Mouse (Mus musculus) neural tube, embryonic 12.5 days (tissue): ENCODE data around the gene Sept10. TPM values are rescaled to one million over a fixed set of nuclear protein-coding genes. Genes with fewer than 3 reads are reported as not detected.
A peak's percentile ranks its signal among the peaks of the same experiment; 100 is the strongest.

Experiments used
- ATAC-seq: fragments of 200-750 bp; cut with Nextera tagmentation; 2 replicates; pipeline ENCODE4 v1.8.0; 2017; ENCODE audit warnings: low read depth, mild to moderate bottlenecking, moderate TSS enrichment, moderate library complexity; ENCODE audit not compliant: low FRiP score
- H3K27ac ChIP-seq: fragments of 300-500 bp; sonication (generic); 2 replicates; pipeline ENCODE4 v1.5.1; 2016
- H3K27me3 ChIP-seq: fragments of 300-500 bp; sonication (generic); replicated peaks from 2 replicates; pipeline ENCODE4 v1.6.1; 2016; ENCODE audit warnings: mild to moderate bottlenecking
- H3K36me3 ChIP-seq: fragments of 300-500 bp; sonication (generic); 2 replicates; pipeline ENCODE4 v1.6.1; 2016; ENCODE audit warnings: mild to moderate bottlenecking
- H3K4me1 ChIP-seq: fragments of 300-500 bp; sonication (generic); 2 replicates; pipeline ENCODE4 v1.6.1; 2016
- H3K4me2 ChIP-seq: fragments of 300-500 bp; sonication (generic); replicated peaks from 2 replicates; pipeline ENCODE4 v1.6.1; 2016; ENCODE audit warnings: mild to moderate bottlenecking
- H3K4me3 ChIP-seq: fragments of 300-500 bp; sonication (generic); 2 replicates; pipeline ENCODE4 v1.5.1; 2016
- H3K9ac ChIP-seq: fragments of 300-500 bp; sonication (generic); 2 replicates; pipeline ENCODE4 v1.6.1; 2016; ENCODE audit warnings: mild to moderate bottlenecking
- H3K9me3 ChIP-seq: fragments of 300-500 bp; sonication (generic); 2 replicates; pipeline ENCODE4 v1.6.1; 2016; ENCODE audit warnings: mild to moderate bottlenecking
- WGBS: fragments of 180-500 bp; shearing (Covaris S2); methylation state at CpG from one replicate; pipeline ENCODE4 v1.1.7; 2016; 5-methylcytosine and 5-hydroxymethylcytosine counted together
- polyA plus RNA-seq: library from polyadenylated mRNA; unstranded; fragments of >200 nt; fragmentation: Nextera tagmentation; extraction: Ambion mirVana; gene quantifications from 2 replicates; pipeline ENCODE4 v1.2.1, GENCODE M21; 2016

Gene Sept10
- polyA plus RNA-seq, 1 experiment from 2014 or later = 26.3 TPM

GRCm38 (mm10) chr10:59252396-59252795 lies 30.7 kb upstream of the Sept10 start:
- Histone ChIP-seq H3K9ac (no peak overlapping the region), H3K4me3 (no peak overlapping the region), H3K4me1 (no peaks in the 10 kb centered on the region), H3K36me3 (no peaks in the 10 kb centered on the region), H3K27me3 (no peaks in the 10 kb centered on the region), H3K27ac (no peak overlapping the region), H3K9me3 (no peaks in the 10 kb centered on the region), H3K4me2 (no peak overlapping the region)
- WGBS = 84% methylated on average over 8 of the region's 8 CpGs
- no peak for ATAC-seq

GRCm38 (mm10) chr10:59251980-59252379 lies 30.3 kb upstream of the Sept10 start:
- Histone ChIP-seq H3K9ac (no peak overlapping the region), H3K27ac (no peak overlapping the region), H3K4me1 (no peaks in the 10 kb centered on the region), H3K27me3 (no peaks in the 10 kb centered on the region), H3K4me3 (no peak overlapping the region), H3K36me3 (no peaks in the 10 kb centered on the region), H3K9me3 (no peaks in the 10 kb centered on the region), H3K4me2 (no peak overlapping the region)
- WGBS = 89% methylated on average over 2 of the region's 2 CpGs
- no peak for ATAC-seq

DNA sequence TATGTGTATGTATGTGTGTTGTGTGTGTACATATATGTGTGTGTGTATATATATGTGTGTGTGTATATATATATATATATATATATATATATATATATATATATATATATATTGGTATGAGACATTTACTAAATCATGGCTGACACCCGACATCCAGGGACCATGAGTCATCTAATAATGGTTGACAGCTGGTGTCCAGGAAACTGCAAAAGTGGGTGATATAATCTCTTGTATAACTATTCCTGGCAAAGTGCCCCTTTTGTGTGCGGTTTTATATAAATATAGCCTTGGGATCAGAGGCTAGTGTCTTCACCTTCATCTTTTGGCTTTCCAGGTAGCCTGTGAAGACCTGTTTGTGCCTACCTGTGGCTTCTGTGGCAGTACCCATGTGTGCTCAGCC lies 29.0 kb upstream of the Sept10 start:
- no peaks in the 10 kb centered on the region for H3K9me3 ChIP-seq
- no peak overlapping the region for H3K9ac ChIP-seq
- no peak overlapping the region for H3K4me3 ChIP-seq
- H3K27me3 ChIP-seq = no peaks in the 10 kb centered on the region
- no peak overlapping the region for H3K4me2 ChIP-seq
- WGBS = 95% methylated on average over 2 of the region's 2 CpGs
- no peaks in the 10 kb centered on the region for H3K4me1 ChIP-seq
- H3K27ac ChIP-seq = no peak overlapping the region
- ATAC-seq = no peak
- H3K36me3 ChIP-seq = no peaks in the 10 kb centered on the region

GRCm38 (mm10) chr10:59249531-59249930 lies 27.9 kb upstream of the Sept10 start:
- Histone ChIP-seq H3K27me3 (no peaks in the 10 kb centered on the region), H3K9ac (no peak overlapping the region), H3K9me3 (no peaks in the 10 kb centered on the region), H3K4me3 (no peak overlapping the region), H3K4me1 (no peaks in the 10 kb centered on the region), H3K4me2 (no peak overlapping the region), H3K36me3 (no peaks in the 10 kb centered on the region), H3K27ac (no peak overlapping the region)
- 80% methylated on average over 3 of the region's 3 CpGs for WGBS
- ATAC-seq = no peak

- ATAC-seq = no peak
- Histone ChIP-seq H3K27ac (no peak overlapping the region), H3K9me3 (no peaks in the 10 kb centered on the region), H3K9ac (no peak overlapping the region), H3K4me1 (no peaks in the 10 kb centered on the region; the same call in 1 of the 2 replicates), H3K36me3 (no peaks in the 10 kb centered on the region), H3K27me3 (no peaks in the 10 kb centered on the region), H3K4me3 (no peak overlapping the region), H3K4me2 (no peak overlapping the region)
- 70% methylated on average over 3 of the region's 3 CpGs for whole genome bisulfite sequencing
Observed at GRCm38 (mm10) chr10:59241141-59241541, 19.5 kb upstream of the Sept10 start.

GRCm38 (mm10) chr10:59237757-59238156 lies 16.1 kb upstream of the Sept10 start:
- Histone ChIP-seq H3K36me3 (no peaks in the 10 kb centered on the region), H3K27ac (no peak overlapping the region), H3K9ac (no peak overlapping the region), H3K27me3 (no peaks in the 10 kb centered on the region), H3K9me3 (no peaks in the 10 kb centered on the region), H3K4me2 (no peak overlapping the region), H3K4me1 (no peaks in the 10 kb centered on the region; the same call in 1 of the 2 replicates), H3K4me3 (no peak overlapping the region)
- ATAC-seq = no peak
- WGBS = 43% methylated on average over 3 of the region's 3 CpGs

DNA sequence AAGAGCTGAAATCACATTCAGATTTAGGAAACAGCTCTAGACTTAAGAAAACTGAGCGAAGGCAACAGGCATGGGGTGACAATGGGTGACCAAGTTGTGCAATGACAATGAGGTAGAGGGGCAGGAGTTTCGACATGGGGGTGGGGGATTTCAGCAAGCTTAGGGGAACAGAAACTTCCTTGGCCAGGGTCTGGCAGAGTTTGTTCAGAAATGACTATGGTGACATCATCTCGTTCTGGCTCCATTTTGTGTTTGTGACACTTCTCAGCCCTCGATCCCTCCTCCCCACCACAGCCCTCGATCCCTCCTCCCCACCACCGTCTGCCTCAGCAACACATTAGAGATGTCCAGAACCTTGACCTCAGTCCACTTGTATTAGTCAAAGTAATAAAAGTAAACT lies 14.8 kb upstream of the Sept10 start:
- no peaks in the 10 kb centered on the region for H3K27me3 ChIP-seq
- H3K9ac ChIP-seq = no peak overlapping the region
- WGBS = 88% methylated on average over 6 of the region's 6 CpGs
- H3K36me3 ChIP-seq = no peaks in the 10 kb centered on the region
- no peak overlapping the region for H3K4me3 ChIP-seq
- no peaks in the 10 kb centered on the region for H3K9me3 ChIP-seq
- H3K4me1 ChIP-seq = no peaks in the 10 kb centered on the region
- no peak for ATAC-seq
- H3K4me2 ChIP-seq = no peak overlapping the region
- H3K27ac ChIP-seq = no peak overlapping the region

- WGBS = 59% methylated on average over 4 of the region's 4 CpGs
- no peak overlapping the region for H3K27ac ChIP-seq
- H3K36me3 ChIP-seq = no peaks in the 10 kb centered on the region
- no peaks in the 10 kb centered on the region for H3K9me3 ChIP-seq
- H3K4me1 ChIP-seq = no peaks in the 10 kb centered on the region
- H3K27me3 ChIP-seq = no peaks in the 10 kb centered on the region
- no peak for ATAC-seq
- no peak overlapping the region for H3K4me3 ChIP-seq
- H3K9ac ChIP-seq = no peak overlapping the region
- H3K4me2 ChIP-seq = no peak overlapping the region
Observed at GRCm38 (mm10) chr10:59235847-59236246, 14.2 kb upstream of the Sept10 start.

DNA sequence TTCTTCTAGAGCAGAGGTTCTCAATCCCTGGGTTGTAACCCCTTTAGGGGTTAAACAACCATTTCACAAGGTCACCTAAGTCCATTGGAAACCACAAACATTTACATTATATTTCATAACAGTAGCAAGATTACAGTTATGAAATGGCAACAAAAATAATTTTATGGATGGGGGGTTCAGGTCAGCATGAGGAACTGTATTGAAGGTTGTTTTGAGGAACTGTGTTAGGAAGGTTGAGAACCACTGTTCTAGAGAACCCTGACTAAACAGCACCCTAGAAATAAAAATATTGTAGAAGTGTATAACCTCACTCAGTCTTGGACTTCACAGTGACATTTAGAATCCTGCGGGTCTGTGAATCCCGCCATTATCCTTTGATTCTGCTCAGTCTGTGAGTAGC lies 13.6 kb upstream of the Sept10 start:
- Histone ChIP-seq H3K27me3 (no peaks in the 10 kb centered on the region), H3K9me3 (no peaks in the 10 kb centered on the region), H3K4me2 (no peak overlapping the region), H3K36me3 (no peaks in the 10 kb centered on the region), H3K4me3 (no peak overlapping the region), H3K4me1 (no peaks in the 10 kb centered on the region), H3K9ac (no peak overlapping the region), H3K27ac (no peak overlapping the region)
- 87% methylated on average over 2 of the region's 2 CpGs for WGBS
- ATAC-seq = no peak

DNA sequence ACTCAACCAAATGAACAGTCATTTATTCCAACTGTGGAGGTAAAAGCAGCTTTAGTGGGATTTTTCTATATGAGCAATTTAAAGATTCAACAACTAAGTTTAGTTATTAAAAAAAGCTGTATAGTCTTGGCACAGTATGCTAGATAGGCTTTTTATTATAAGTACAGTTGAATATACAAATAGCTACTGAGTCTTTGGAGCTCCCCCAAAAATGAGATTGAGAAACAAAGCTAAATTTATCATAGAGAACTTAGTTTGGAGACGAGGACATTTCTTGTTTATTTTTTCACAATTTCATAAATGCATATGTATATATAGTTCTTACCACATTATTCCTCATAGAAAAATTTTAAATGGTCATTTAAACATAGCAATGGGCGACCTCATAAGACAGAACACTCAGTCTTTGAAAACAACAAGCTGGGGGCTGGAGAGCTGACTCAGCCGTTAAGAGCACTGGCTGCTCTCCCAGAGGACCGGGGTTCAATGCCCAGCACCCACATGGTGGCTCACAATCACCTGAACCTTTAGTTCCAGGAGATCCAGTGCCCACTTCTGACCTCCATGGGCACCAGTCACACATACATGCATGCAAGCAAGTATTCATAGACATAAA lies 7.7 kb upstream of the Sept10 start:
- no peaks in the 10 kb centered on the region for H3K36me3 ChIP-seq

DNA sequence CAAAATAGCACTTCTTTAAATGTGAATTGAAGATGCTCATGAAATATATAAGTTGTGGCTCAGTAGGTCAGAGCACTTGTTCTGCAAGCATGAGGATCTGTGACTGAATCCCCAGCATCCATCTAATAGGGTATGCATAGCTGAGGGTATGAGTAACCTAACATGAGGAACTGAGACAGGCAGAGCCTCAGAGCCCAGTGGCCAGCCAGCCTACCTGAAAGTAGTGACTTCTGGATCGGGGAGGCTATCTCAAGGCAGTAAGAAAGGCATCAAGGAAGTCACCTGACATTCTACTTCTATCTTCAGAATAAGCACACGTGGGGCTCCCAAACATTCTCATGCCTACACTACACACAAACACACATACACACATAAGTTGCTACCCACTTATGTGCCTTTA lies 3.5 kb upstream of the Sept10 start:
- no peaks in the 10 kb centered on the region for H3K27me3 ChIP-seq
- peak overlapping the region; percentile 16; the same call in 1 of the 2 replicates for H3K4me2 ChIP-seq
- no peaks in the 10 kb centered on the region for H3K36me3 ChIP-seq
- 93% methylated on average over 2 of the region's 2 CpGs for WGBS
- no peak for ATAC-seq
- H3K9me3 ChIP-seq = no peaks in the 10 kb centered on the region
- H3K4me1 ChIP-seq = peaks cover 18% of the 10 kb centered on the region
- H3K27ac ChIP-seq = no peak overlapping the region
- no peak overlapping the region for H3K9ac ChIP-seq
- no peak overlapping the region for H3K4me3 ChIP-seq

More for the DNA sequence above, 7.7 kb upstream of the Sept10 start:
- Histone ChIP-seq H3K4me1 (no peaks in the 10 kb centered on the region), H3K27ac (no peak overlapping the region), H3K27me3 (no peaks in the 10 kb centered on the region), H3K9ac (no peak overlapping the region), H3K9me3 (no peaks in the 10 kb centered on the region), H3K4me3 (no peak overlapping the region), H3K4me2 (no peak overlapping the region)
- 82% methylated on average over 4 of the region's 4 CpGs for WGBS
- ATAC-seq = no peak

DNA sequence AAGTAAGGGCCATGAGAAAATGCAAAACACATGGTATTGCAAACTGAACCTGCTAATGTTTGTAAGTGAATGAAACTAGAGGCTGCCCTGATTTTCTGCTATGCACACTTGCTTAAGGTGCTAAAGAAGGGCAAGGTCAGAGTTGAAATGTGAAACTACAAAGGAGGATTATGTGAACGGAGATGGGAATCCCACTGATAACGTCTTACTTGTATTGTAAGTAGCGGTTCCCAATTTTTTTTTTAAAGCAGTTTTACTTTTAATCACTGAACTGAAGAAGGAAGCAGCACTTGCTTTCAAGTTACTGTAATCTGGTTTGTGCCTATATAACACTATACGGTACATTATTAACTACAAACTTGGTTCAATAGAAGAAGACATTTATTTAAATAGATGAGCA lies 2.2 kb upstream of the Sept10 start:
- 77% methylated on average over 4 of the region's 4 CpGs for WGBS
- no peak for ATAC-seq

GRCm38 (mm10) chr10:59223301-59223700 lies 1.7 kb upstream of the Sept10 start:
- H3K27me3 ChIP-seq = no peaks in the 10 kb centered on the region
- no peak for ATAC-seq
- peaks cover 18% of the 10 kb centered on the region for H3K4me1 ChIP-seq
- H3K27ac ChIP-seq = no peak overlapping the region
- no peaks in the 10 kb centered on the region for H3K9me3 ChIP-seq
- 43% methylated on average over 14 of the region's 14 CpGs for WGBS
- peak overlapping the region; percentile 90 for H3K9ac ChIP-seq
- peak overlapping the region; percentile 80 for H3K4me3 ChIP-seq
- H3K36me3 ChIP-seq = no peaks in the 10 kb centered on the region
- peak overlapping the region; percentile 97 for H3K4me2 ChIP-seq

More for the DNA sequence above, 2.2 kb upstream of the Sept10 start:
- Histone ChIP-seq H3K9ac (no peak overlapping the region), H3K4me2 (peak overlapping the region; percentile 97), H3K4me3 (no peak overlapping the region), H3K27ac (no peak overlapping the region), H3K4me1 (peaks cover 18% of the 10 kb centered on the region), H3K9me3 (no peaks in the 10 kb centered on the region), H3K36me3 (no peaks in the 10 kb centered on the region), H3K27me3 (no peaks in the 10 kb centered on the region)
